Mouse (Mus musculus): ENCODE measurements around the gene Kdm4b.

Kdm4b gene

DNA sequence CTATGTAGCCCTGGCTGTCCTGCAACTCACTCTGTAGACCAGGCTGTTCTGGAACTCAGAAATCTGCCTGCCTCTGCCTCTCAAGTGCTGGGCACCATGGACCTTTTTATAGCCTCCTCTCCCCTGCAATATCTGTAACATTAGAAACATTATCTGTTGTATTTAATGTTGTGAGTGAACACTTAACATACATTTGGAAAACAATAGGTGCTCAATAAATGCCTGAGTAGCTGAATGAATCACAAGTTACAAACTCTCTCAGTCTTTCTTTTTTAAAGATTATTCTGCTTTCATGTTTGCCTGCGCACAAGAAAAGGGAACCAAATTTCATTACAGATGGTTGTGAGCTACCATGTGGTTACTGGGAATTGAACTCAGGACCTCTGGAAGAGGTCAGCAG lies 27.6 kb upstream of the Kdm4b start:
- no peak for DNase-seq (ENCODE audit: extremely low spot score, low read depth, low spot score)

GRCm38 (mm10) chr17:56300186-56300585 lies 25.7 kb upstream of the Kdm4b start, which contains the start of gene Arrdc5:
Gene Arrdc5, minus strand, starts transcription at chr17:56300286.
- DNase-seq (ENCODE audit: extremely low spot score, low read depth, low spot score), result no peak

DNA sequence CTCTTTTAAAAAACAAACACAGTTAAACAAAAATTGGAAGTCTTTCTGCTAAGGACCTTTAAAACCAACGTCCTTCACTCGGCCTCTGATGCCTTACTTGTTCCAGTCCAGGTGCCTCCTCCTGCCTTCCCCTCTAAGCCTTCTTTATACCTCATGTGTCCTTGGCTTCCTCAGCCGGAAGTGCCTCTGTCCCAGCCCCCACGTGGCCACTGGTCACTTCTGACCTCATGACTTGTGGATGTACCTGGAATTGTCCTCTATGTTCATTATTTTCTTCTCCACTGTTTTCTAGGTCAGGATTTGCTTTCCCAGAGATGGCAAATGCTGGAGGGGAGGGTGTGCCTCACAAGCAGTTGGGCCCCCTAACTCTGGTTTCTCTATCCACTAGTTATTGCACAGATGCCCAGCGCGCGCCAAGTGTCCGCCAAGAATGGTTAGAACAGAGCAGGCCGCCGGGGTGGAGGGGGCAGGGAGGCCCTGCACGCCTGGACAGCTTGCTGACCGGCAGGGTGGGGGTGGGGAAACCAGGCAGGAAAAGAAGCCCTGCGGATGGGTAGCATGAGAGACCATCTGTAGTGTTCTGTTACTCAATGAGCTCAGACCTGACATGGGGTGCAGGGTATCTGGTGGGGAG lies 23.4 kb upstream of the Kdm4b start:
- DNase-seq (ENCODE audit: extremely low spot score, low read depth, low spot score), result no peak

- DNase-seq (ENCODE audit: extremely low spot score, low read depth, low spot score), result peak; percentile 81
Observed at GRCm38 (mm10) chr17:56303160-56303846, 22.6 kb upstream of the Kdm4b start, which contains the start of gene Uhrf1. Gene Uhrf1, plus strand, starts transcription at chr17:56303321.

DNA sequence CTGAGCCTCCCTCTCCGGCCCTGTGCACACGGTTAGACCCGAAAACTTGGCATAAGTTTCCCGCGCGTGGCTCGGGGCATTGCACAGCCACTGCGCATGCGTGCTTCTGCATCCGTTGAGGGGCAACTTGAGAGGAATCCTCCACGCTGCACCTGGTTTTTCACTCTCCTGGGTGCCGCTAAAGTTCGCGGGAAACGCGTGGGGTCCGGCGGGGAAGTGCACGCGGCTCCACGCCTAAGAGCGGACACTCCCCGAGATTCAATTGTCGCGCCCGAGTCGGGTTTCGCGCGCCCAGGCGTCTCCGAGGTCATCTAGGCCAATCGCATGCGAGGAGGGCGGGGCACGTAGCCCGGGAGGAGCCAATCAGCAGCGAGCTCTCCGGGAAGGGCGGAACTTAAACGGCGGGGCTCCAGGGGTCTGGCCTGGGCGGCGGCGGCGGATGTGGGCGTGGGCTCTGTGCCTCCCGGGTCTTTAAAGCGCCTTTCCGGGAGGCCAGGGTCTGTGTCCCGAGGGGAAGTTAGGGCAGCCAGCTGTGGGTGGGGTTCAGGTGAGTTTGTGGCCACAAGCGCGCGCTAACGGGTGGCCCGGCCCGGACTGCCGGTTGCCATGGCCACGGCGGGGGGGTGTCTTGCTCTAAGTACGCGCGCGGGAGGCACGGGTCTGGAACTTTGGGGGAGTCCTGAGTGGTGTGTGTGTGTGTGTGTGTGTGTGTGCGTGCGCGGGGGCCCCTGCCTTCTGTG lies 21.8 kb upstream of the Kdm4b start:
- DNase-seq (ENCODE audit: extremely low spot score, low read depth, low spot score), result peak; percentile 81

- no peak for DNase-seq (ENCODE audit: extremely low spot score, low read depth, low spot score)
Observed at GRCm38 (mm10) chr17:56304718-56305117, 21.1 kb upstream of the Kdm4b start.

- no peak for DNase-seq (ENCODE audit: extremely low spot score, low read depth, low spot score)
Observed at GRCm38 (mm10) chr17:56305156-56305555, 20.7 kb upstream of the Kdm4b start.

GRCm38 (mm10) chr17:56305826-56306225 lies 20.0 kb upstream of the Kdm4b start:
- no peak for DNase-seq (ENCODE audit: extremely low spot score, low read depth, low spot score)

DNA sequence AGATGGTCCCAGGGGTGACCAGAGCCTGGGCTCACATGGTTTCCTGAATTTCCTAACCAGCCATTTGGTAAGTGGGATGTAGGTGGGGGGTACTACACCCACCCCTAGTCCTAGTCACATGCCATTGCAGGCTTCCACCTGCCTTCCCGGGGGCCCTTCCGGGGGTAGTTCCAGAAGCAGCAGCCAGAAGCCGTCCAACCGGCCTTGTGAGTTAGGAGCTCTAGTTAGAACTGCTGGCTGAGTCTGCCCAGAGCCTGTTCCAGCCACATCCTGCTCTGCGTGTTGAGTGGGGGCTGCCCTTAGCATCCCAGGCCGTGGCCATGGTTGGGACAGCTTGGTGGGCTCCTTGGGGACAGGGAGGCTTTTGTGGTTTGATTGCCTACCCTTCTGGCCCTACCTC lies 17.8 kb upstream of the Kdm4b start:
- no peak for DNase-seq (ENCODE audit: extremely low spot score, low read depth, low spot score)

DNA sequence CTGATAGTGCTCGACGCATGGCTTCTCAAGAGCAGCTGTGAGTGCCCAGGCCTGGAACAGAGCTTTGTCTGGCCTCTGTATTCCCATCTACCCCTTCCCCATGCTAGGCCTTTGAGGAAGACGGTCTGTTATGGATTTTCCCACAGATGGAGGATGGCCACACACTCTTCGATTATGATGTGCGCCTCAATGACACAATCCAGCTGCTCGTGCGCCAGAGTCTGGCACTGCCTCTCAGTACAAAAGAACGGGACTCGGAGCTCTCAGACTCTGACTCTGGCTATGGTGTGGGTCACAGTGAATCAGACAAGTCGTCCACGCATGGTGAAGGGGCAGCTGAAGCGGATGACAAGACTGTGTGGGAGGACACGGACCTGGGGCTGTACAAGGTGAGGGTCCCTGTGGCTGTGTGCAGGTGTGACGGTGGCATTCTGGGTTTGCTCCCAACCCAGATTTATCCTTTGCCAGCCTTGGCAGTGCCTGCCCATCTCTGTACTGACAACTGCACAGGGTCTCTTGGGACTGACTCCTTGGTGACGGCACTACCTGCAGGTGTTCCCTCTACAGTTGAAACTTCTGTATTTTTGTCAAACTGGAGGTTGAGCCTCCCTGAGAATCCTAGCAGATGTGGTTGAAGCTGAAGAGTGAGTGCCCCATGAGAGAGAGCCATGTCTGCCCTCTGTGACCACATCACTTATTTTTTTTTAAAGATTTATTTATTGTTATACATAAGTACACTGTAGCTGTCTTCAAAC lies 16.5 kb upstream of the Kdm4b start:
- no peak for DNase-seq (ENCODE audit: extremely low spot score, low read depth, low spot score)

GRCm38 (mm10) chr17:56324419-56324818 lies 1.4 kb upstream of the Kdm4b start:
- no peak for DNase-seq (ENCODE audit: extremely low spot score, low read depth, low spot score)

GRCm38 (mm10) chr17:56326153-56327147 lies 588 bp downstream of the Kdm4b start:
- DNase-seq (ENCODE audit: extremely low spot score, low read depth, low spot score), result no peak

GRCm38 (mm10) chr17:56329267-56329666 lies 3.4 kb downstream of the Kdm4b start:
- DNase-seq (ENCODE audit: extremely low spot score, low read depth, low spot score), result no peak

DNA sequence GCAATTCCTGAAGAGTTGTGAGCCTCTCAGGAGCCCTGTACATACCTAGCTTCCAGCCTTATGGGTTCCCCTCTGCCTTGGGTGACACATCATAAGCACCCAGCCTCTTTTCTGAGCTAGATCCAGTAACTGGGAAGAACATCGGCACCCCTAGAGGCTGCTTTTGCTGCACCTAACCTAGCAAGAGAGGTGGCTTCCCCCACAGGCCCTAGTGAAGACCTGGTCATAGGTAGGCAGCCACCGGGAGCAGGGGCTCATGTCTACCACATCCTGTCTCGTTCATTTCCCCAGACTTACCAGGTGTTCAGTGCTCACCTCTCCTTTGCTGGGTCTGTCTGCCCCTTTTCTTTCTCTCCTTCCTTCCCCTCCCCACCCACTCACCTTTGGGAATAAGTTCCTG lies 4.5 kb downstream of the Kdm4b start:
- DNase-seq (ENCODE audit: extremely low spot score, low read depth, low spot score), result no peak

DNA sequence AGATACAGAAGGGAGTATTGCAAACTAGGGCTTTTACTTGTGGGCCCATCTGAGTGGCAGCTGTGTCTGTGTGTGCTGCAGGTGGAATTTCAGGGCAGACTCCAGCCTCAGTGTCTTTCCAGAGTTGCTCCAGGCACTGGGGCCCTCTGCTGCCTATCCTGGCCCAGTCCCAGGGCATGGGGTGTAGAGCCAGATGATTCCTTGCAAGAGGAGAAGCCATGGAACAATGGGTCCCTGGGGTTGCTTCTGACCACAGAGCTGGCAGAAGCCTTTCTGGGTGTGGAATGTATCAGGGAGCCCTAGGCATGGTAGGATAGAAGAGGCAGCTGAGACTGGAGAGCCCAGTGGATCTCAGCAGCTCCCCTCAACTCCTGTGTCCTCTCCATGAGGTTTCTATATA lies 5.4 kb downstream of the Kdm4b start:
- no peak for DNase-seq (ENCODE audit: extremely low spot score, low read depth, low spot score)

- DNase-seq (ENCODE audit: extremely low spot score, low read depth, low spot score), result no peak
Observed at GRCm38 (mm10) chr17:56332987-56333386, 7.1 kb downstream of the Kdm4b start.

DNA sequence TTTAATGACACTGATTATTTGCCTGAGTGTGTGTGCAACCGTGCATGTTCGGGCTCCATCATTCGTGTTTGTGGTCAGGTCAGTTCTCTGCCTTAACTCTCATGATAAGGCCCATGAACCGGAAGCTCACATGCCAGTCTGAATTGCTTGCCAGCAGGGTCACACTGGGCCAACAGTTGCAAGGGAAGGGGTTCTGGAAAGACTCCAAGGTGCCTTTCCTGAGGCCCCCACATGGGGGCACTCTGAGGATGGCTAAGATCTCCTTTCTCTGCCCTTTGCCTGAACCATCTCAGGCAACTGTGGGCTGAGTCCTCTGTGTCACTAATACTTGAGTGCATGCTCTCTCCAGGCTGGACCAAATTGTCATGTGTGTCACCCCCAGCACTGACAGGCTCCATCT lies 11.3 kb downstream of the Kdm4b start:
- no peak for DNase-seq (ENCODE audit: extremely low spot score, low read depth, low spot score)

GRCm38 (mm10) chr17:56337791-56338190 lies 11.9 kb downstream of the Kdm4b start:
- no peak for DNase-seq (ENCODE audit: extremely low spot score, low read depth, low spot score)

DNA sequence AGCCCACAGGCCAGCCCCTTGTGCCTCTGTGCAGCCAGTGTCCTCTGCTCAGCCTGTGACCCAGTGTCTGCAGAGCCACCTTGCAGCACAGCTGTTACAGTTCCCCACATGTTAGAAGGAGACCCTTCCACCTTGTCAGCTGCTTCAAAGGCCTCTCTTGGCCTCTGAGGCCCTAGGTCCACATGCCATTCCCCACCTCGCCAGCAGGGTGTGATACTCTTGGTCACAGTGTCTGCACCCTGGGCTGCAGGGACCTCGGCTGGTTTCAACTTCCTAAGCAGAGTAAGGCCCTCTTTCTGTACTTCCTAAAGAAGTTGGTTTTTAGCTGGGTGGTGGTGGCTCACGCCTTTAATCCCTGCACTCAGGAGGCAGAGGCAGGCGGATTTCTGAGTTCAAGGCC lies 13.0 kb downstream of the Kdm4b start:
- no peak for DNase-seq (ENCODE audit: extremely low spot score, low read depth, low spot score)

GRCm38 (mm10) chr17:56340717-56341116 lies 14.9 kb downstream of the Kdm4b start:
- DNase-seq (ENCODE audit: extremely low spot score, low read depth, low spot score), result no peak

All from hindlimb bud, embryonic 11.5 days (tissue).